ENCODE assay signal across 21 mouse cellular contexts in the genomic region with DNA sequence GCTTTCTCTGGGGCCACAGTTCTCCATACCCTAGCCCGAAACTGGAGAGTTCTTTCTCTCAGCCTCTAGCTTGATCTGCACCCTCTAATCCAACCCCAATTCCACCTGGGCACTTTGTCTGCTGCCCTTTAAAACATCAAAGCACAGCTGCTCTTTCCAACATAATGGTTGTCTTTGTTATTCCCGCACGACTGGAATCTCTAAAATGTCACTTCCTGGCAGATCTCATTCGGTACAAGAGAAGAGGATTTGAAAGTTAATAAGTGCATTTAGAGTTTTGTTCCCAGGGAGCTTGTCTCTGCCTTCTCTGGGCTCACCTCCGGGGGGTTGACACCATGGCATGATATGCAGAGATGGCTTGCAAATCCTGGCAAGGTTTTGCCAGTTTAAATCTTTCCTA. TPM values are rescaled to one million over a fixed set of nuclear protein-coding genes. Genes with fewer than 3 reads are reported as not detected.
"Had no signal": no experiment of that assay in that cellular context is flagged by ENCODE, and none has a peak within 500 bp of the region (broad histone marks: within the 10 kb centered on the region; RNA-seq: fewer than 3 reads in every experiment).

No protein-coding gene starts in this region.

- H3K9ac ChIP-seq: kidney, embryonic 15.5 days; limb, embryonic 13.5 days; liver, embryonic 13.5 days; midbrain, embryonic 13.5 days; neural tube, embryonic 13.5 days had no signal

- H3K36me3 ChIP-seq: kidney, embryonic 15.5 days; limb, embryonic 13.5 days; liver, embryonic 13.5 days; midbrain, embryonic 10.5 days; midbrain, embryonic 13.5 days; neural tube, embryonic 13.5 days had no signal

- H3K9me3 ChIP-seq: kidney, embryonic 15.5 days; limb, embryonic 13.5 days; liver, embryonic 13.5 days; midbrain, embryonic 10.5 days; midbrain, embryonic 13.5 days; neural tube, embryonic 13.5 days had no signal

- DNase-seq: kidney, adult 8-10 months; kidney, postnatal 10 days; kidney, postnatal 36 days; liver, embryonic 13.5 days; lung, adult 2 months; retina, postnatal 1 day; right cerebral cortex, postnatal 25 days; spleen, adult 18-20 months; thymus, adult 2 months; thymus, postnatal 14 days; thymus, postnatal 4 days had no signal

- ATAC-seq: lung, postnatal 0 days; midbrain, embryonic 13.5 days; midbrain, embryonic 16.5 days had no signal

- H3K4me3 ChIP-seq: kidney, embryonic 15.5 days; limb, embryonic 13.5 days; liver, embryonic 13.5 days; megakaryocyte, embryonic 14.5 days; midbrain, embryonic 10.5 days; midbrain, embryonic 13.5 days; myocyte; neural tube, embryonic 13.5 days had no signal

- H3K4me1 ChIP-seq: liver, embryonic 13.5 days; megakaryocyte, embryonic 14.5 days; neural tube, embryonic 13.5 days had no signal

- H3K27ac ChIP-seq: kidney, embryonic 15.5 days; limb, embryonic 13.5 days; liver, embryonic 13.5 days; midbrain, embryonic 10.5 days; midbrain, embryonic 13.5 days; neural tube, embryonic 13.5 days had no signal

- H3K4me2 ChIP-seq: kidney, embryonic 15.5 days; limb, embryonic 13.5 days; liver, embryonic 13.5 days; midbrain, embryonic 13.5 days; neural tube, embryonic 13.5 days had no signal

- H3K27me3 ChIP-seq: kidney, embryonic 15.5 days; liver, embryonic 13.5 days; megakaryocyte, embryonic 14.5 days; midbrain, embryonic 13.5 days; neural tube, embryonic 13.5 days had no signal

RNA-seq across cellular contexts. Expression of a gene that starts 14.7 kb away (rescaled TPM):
- total RNA-seq: monocyte, adult 5-6 weeks had no signal
